Mouse (Mus musculus) heart, embryonic 14.5 days (tissue): ENCODE data around the gene Dbn1. TPM values are rescaled to one million over a fixed set of nuclear protein-coding genes. Genes with fewer than 3 reads are reported as not detected.

Source experiments
- ATAC-seq: fragments of 200-750 bp; cut with Nextera tagmentation; 2 replicates; pipeline ENCODE4 v1.8.0; 2017; ENCODE audit warnings: low read depth, moderate TSS enrichment; ENCODE audit not compliant: insufficient number of reproducible peaks, insufficient read depth, low FRiP score
- H3K27ac ChIP-seq, 2 experiments: fragments of 200-500 bp in 1 of 2; fragments of 300-500 bp in 1 of 2; sonication (generic) in 1 of 2; replicated peaks in 1 of 2; 2 replicates each; pipeline ENCODE4 v1.5.1; 2012 to 2014; ENCODE audit warnings: low read depth in 2 of 2, low read length in 2 of 2, control low read depth in 1 of 2, mild to moderate bottlenecking in 1 of 2, mixed read lengths in 1 of 2; ENCODE audit not compliant: control insufficient read depth in 1 of 2, insufficient read depth in 1 of 2
- H3K27me3 ChIP-seq: fragments of 300-500 bp; sonication (generic); 2 replicates; pipeline ENCODE4 v1.6.1; 2014; ENCODE audit warnings: mild to moderate bottlenecking, low read length, control low read depth; ENCODE audit not compliant: control insufficient read depth, insufficient read depth
- H3K36me3 ChIP-seq: fragments of 300-500 bp; sonication (generic); 2 replicates; pipeline ENCODE4 v1.6.1; 2014; ENCODE audit warnings: mild to moderate bottlenecking, control low read depth, low read length, mixed read lengths; ENCODE audit not compliant: control insufficient read depth, insufficient read depth
- H3K4me1 ChIP-seq, 2 experiments: fragments of 200-500 bp in 1 of 2; fragments of 300-500 bp in 1 of 2; sonication (generic) in 1 of 2; 2 replicates each; pipeline ENCODE4 v1.6.1; 2012 to 2014; ENCODE audit warnings: low read length in 2 of 2, control low read depth in 1 of 2, mixed read lengths in 1 of 2; ENCODE audit not compliant: control insufficient read depth in 2 of 2, insufficient read depth in 2 of 2
- H3K4me2 ChIP-seq: fragments of 300-500 bp; sonication (generic); 2 replicates; pipeline ENCODE4 v1.6.1; 2014; ENCODE audit warnings: mild to moderate bottlenecking, low read length
- H3K4me3 ChIP-seq, 2 experiments: fragments of 200-500 bp in 1 of 2; fragments of 300-500 bp in 1 of 2; sonication (generic) in 1 of 2; 2 replicates each; pipeline ENCODE4 v1.5.1; 2012 to 2014; ENCODE audit warnings: low read length in 2 of 2, mild to moderate bottlenecking in 2 of 2, control low read depth in 1 of 2, low read depth in 1 of 2, moderate library complexity in 1 of 2; ENCODE audit not compliant: control insufficient read depth in 1 of 2, insufficient read depth in 1 of 2
- H3K9ac ChIP-seq: fragments of 300-500 bp; sonication (generic); 2 replicates; pipeline ENCODE4 v1.6.1; 2014; ENCODE audit warnings: mild to moderate bottlenecking, low read length
- H3K9me3 ChIP-seq: fragments of 300-500 bp; sonication (generic); 2 replicates; pipeline ENCODE4 v1.6.1; 2016; ENCODE audit warnings: low read length, control low read depth; ENCODE audit not compliant: control insufficient read depth
- WGBS: fragments of 180-500 bp; shearing (Covaris S2); extraction: QIAGEN DNeasy Blood & Tissue Kit; methylation state at CpG from one replicate; pipeline ENCODE4 v1.1.7; 2014; 5-methylcytosine and 5-hydroxymethylcytosine counted together
- polyA plus RNA-seq: library from polyadenylated mRNA; unstranded; fragments of >200 nt; fragmentation: Nextera tagmentation; extraction: Ambion mirVana; gene quantifications from 2 replicates; pipeline ENCODE4 v1.2.1, GENCODE M21; 2014

Dbn1 gene
- polyA plus RNA-seq, 1 experiment from 2014 or later = 51.8 TPM

DNA sequence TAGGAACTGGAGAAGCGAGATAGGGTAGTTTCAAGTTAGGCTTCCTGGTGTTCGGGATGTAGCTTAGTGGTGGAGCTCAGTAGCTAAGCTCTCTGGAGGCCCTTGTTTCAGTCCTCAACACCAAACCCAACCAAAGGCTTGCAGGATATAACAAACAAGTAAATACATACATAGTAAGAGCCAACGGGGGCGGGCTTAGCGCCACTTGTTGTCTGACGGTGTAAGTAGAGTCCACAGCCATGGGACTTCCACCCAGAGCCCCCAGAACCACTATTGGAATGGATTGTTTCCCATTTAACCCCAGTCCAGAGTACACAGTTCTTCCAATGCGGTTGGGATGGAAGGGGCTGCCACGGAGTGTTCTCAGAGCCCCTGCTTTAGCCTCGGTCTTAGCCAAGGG is 25.9 kb upstream of the Dbn1 start:
- Histone ChIP-seq H3K4me1 (peaks cover 29 to 34% of the 10 kb centered on the region in 2 experiments), H3K27ac (no peak overlapping the region), H3K36me3 (peaks cover 25% of the 10 kb centered on the region), H3K4me3 (peak overlapping the region in 1 of 2 experiments; percentile 99; a peak in 2 of 4 replicates), H3K9me3 (no peaks in the 10 kb centered on the region), H3K9ac (peak overlapping the region; percentile 99; the same call in 1 of the 2 replicates), H3K4me2 (peak overlapping the region; percentile 92), H3K27me3 (peaks cover 14% of the 10 kb centered on the region)
- no peak for ATAC-seq
- WGBS = 36% methylated on average over 9 of the region's 9 CpGs

DNA sequence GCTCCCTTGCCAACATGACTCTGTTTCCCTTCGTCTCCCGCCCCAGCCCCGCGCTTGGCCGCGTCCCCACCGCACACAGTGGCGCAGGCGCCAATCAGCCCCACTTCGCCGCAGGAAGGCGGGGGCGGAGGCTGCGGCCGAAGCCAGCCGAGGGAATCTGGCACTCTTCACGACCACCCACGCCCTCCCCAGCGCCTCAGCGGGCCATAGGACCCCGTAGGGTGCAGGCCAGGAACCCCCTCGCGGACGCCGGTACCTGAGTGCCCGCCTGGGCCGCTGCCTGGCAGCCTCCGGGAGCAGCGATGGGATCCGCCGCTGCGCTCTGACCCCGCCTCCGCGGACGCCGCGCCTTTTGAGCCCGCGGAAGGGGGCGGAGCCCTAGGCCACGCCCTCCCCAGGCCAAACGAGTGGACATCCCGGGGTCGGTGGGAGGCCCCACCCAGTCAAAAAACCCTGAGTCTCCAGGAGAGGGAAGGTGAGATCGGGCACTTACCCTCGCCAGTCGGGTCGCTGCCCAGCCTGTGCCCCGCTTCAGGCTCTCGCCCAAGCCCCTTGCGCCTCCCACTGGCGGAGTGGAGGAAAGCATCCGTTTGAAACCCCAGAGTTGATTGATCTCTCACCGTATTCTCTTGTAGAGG is 25.3 kb upstream of the Dbn1 start, which contains the start of gene Pdlim7:
Gene Pdlim7, minus strand, starts transcription at position 566 of the 638 bp plus-strand sequence.
- Histone ChIP-seq H3K4me3 (peak within 1 kb of the TSS; percentile 84 to 99), H3K4me1 (peaks cover 29 to 40% of the 10 kb centered on the region in 2 experiments), H3K9me3 (no peaks in the 10 kb centered on the region), H3K27ac (peak within 1 kb of the TSS; percentile 97 to 99), H3K27me3 (peaks cover 14% of the 10 kb centered on the region), H3K36me3 (peaks cover 31% of the 10 kb centered on the region), H3K4me2 (peak within 1 kb of the TSS; percentile 92), H3K9ac (peak within 1 kb of the TSS; percentile 99)
- ATAC-seq = peak; percentile 40; the same call in 1 of the 2 replicates
- under 1% methylated on average over 55 of the region's 55 CpGs for whole genome bisulfite sequencing

DNA sequence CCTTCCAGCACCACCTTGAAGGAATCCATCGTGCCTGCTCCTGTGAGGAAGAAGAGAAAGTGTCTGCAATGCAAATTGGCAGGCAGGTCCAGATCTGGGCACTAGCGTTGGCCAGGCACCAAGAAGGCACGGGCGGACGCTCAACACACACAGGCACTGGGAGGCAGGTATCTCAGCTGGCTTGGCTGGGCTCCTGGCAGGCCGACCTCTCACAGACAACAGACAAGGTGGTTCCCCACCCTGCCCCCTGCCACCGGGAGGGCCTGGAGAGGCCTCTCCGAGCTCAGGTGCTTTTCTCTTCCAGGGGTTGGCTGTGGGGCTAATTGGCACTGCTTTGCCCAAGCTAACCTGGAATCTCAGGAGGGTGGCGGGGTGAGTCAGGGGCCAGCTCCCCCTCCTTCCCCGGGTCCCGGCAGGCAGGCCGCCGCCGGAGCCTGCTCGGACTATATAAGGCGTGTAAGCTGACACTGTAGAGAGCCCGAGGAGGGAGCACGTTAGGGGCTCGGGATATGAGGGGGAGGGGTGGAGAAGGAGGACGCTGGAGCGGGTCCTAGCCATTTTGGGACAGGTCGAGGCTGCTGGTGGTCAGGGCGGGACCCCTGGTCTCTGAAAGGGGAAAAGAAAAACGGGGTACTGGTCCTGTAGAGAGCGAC is 24.6 kb upstream of the Dbn1 start:
- Histone ChIP-seq H3K27me3 (peaks cover 8% of the 10 kb centered on the region), H3K4me1 (peaks cover 29 to 41% of the 10 kb centered on the region in 2 experiments), H3K9ac (peak overlapping the region; percentile 99), H3K27ac (peak overlapping the region; percentile 97 to 99), H3K36me3 (peaks cover 38% of the 10 kb centered on the region), H3K9me3 (no peaks in the 10 kb centered on the region), H3K4me3 (peak overlapping the region; percentile 84 to 99), H3K4me2 (peak overlapping the region; percentile 92)
- peak; percentile 41 for ATAC-seq
- WGBS = 1% methylated on average over 25 of the region's 25 CpGs

DNA sequence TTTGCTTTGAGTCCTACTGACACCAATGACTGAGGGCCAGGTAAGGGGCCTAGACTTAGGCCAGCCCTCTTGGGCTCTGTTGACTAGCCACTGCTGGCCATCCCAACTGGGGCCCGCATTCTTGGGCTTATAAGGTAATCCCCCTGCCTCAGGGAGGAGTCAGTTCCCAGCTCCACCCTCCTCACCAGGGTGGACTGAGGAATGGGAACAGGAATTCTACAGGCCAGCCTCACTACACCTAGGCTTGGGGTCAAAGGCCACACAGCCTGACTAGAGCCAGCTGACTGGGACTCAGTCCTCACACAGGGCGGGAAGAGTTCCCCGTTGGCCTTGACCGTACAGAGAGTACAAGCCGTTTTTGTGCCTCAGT is 23.6 kb upstream of the Dbn1 start:
- peaks cover 29 to 41% of the 10 kb centered on the region in 2 experiments for H3K4me1 ChIP-seq
- peaks cover 48% of the 10 kb centered on the region for H3K36me3 ChIP-seq
- H3K27me3 ChIP-seq = peaks cover 8% of the 10 kb centered on the region
- ATAC-seq = no peak
- WGBS = 7% methylated on average over 5 of the region's 5 CpGs
- H3K4me3 ChIP-seq = peak overlapping the region; percentile 84 to 99
- peak overlapping the region; percentile 97 to 99 for H3K27ac ChIP-seq
- peak overlapping the region; percentile 99 for H3K9ac ChIP-seq
- H3K9me3 ChIP-seq = no peaks in the 10 kb centered on the region
- H3K4me2 ChIP-seq = peak overlapping the region; percentile 92

DNA sequence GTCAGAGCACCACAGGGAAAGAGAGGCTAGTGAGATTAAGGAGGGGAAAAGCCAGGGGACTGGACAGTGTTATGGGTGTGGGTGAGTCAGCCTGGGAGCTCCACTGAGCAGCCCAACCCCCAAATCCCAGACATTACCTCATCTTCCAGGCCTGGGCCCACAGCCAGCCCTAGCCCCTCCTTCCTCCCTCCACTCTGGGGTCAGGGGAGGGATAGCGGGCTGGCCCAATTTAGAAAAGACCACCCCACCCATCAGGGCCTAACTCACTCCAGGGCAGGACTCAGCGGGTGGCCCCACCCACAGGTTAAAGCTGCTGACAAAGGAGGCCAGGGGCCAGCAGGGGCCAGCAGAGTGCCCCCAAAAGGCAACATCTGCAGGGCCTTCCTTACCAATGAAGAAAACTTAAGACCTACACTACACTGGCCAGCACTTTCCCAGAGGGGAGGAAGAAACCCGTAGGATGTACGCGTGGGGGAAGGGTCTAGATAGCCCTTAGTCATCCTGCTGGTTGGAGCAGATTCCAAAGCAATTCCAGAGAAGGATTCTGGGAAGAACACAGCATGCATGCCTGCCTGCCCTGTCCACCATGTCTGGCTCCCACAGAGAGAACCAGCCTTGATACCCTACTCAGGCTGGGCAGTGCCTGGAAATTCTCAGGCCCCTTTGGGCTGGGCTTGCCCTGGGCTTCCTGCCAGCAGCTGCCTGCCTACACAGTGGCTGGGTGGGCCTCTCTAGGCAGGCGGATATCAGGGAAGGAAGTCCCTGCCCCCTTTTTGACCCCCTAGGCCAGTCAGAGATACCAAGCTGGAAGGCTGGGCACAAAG is 23.0 kb upstream of the Dbn1 start:
- Histone ChIP-seq H3K4me3 (peak overlapping the region; percentile 21 to 99), H3K4me2 (peak overlapping the region; percentile 92), H3K9me3 (no peaks in the 10 kb centered on the region), H3K27me3 (peaks cover 8% of the 10 kb centered on the region), H3K4me1 (peaks cover 29 to 41% of the 10 kb centered on the region in 2 experiments), H3K36me3 (peaks cover 54% of the 10 kb centered on the region), H3K27ac (peak overlapping the region; percentile 97 to 99), H3K9ac (peak overlapping the region; percentile 99)
- 3% methylated on average over 6 of the region's 6 CpGs for WGBS
- ATAC-seq = peak; percentile 78

DNA sequence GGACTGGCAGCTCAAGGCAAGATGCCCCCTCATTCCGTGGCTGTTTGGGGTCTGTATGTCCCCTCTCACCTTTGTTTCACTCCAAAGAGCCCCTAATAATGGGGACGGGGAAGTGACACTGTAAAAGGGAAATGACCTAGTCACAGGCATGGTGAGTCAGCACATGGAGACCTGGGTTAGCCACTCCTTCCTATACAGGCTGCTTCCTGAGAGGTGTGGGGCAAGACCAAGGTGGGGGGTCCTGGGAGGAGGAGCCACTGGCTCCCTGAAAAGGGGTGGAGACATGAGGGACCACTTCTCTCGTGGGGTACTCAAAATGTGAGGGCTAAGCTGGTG is 22.4 kb upstream of the Dbn1 start:
- Histone ChIP-seq H3K4me2 (peak overlapping the region; percentile 92), H3K27ac (peak overlapping the region; percentile 72 to 97), H3K9ac (peak overlapping the region; percentile 63), H3K4me1 (peaks cover 29 to 41% of the 10 kb centered on the region in 2 experiments), H3K27me3 (peaks cover 7% of the 10 kb centered on the region), H3K4me3 (peak overlapping the region; percentile 6 to 17; a peak in 3 of 4 replicates), H3K9me3 (no peaks in the 10 kb centered on the region), H3K36me3 (peaks cover 60% of the 10 kb centered on the region)
- peak; percentile 4 for ATAC-seq
- 10% methylated on average over 3 of the region's 3 CpGs for WGBS

DNA sequence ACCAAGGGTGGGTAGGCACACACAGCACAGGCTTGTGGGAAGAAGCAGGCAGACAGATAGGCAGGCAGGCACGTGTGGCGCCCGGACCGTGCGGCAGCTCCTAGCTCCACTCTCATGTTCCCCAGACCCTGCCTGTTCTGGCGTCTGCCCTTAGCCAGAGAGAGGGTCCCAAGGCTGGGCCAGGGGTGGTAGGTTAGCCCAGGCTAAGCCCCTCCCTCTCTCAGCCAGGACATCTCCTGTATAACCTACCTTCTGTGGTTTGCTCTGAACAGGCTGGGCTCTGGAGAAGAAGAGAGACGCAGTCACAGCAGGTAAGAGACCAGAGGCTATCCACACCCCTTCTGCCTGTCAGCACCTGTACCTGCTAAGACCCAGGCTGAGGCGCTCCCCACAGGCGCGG is 20.6 kb upstream of the Dbn1 start:
- H3K9me3 ChIP-seq = no peaks in the 10 kb centered on the region
- no peak overlapping the region for H3K4me2 ChIP-seq
- ATAC-seq = no peak
- WGBS = 88% methylated on average over 10 of the region's 10 CpGs
- H3K4me1 ChIP-seq = peaks cover 29 to 46% of the 10 kb centered on the region in 2 experiments
- no peaks in the 10 kb centered on the region for H3K27me3 ChIP-seq
- H3K4me3 ChIP-seq = no peak overlapping the region
- no peak overlapping the region for H3K27ac ChIP-seq
- H3K9ac ChIP-seq = no peak overlapping the region
- H3K36me3 ChIP-seq = peaks cover 78% of the 10 kb centered on the region
